Mouse (Mus musculus) left cerebral cortex, adult 18-20 months (tissue): ENCODE measurements around the gene Gm28729. TPM values are rescaled to one million over a fixed set of nuclear protein-coding genes. Genes with fewer than 3 reads are reported as not detected.
A peak's percentile ranks its signal among the peaks of the same experiment; 100 is the strongest.
"Not testable (repeated sequence)": the region's sequence is repeated elsewhere in the genome, so short reads cannot be mapped to it uniquely, and the experiment has no call there.

Experiments
- DNase-seq, 2 experiments: peaks; one replicate each; pipeline ENCODE4 v3.0.0; 2021 to 2022; ENCODE audit warnings: low spot score in 2 of 2, mixed read lengths in 1 of 2
- long read RNA-seq, 2 experiments: library from polyadenylated mRNA; stranded (forward); transcript quantifications; one replicate each; pipeline ENCODE4 v2.0.0; 2021
- total RNA-seq, 2 experiments: library from RNA; stranded (reverse); gene quantifications; 2 replicates each; pipeline ENCODE4 v1.2.3; 2021

Gene Gm28729
- total RNA-seq: under 1 TPM; 0.16 to 0.42 TPM
- long read RNA-seq, experiment 1: 0 reads
- long read RNA-seq, experiment 2: 0 reads

DNA sequence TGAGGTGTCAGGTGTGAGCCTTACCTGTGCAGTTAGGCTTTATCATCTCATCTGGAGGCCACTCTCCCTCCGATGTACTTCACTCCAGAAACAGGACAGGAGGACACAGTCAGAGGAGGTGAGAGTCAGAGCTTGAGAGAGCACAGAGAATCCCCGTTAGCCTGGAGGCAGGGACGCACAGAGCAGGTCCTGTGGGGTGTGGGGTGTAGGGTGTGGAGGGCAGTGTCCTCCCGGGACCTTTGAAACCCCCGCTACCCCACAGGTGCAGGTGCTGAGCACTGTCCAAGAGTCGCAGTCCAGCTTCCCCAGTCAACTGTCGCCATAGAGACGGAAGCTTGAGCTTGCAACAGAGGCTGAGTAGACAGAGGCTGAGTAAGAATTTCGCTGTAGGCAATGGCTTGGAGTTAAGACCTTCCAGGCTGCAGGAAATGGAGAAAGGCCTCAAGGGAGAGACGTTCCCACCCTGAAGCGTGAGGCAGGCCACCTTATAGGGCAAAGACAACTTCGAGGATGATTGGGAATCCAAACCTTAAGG is at the start of gene Gm28729:
Gm28729 (minus strand) TSS at position 293 of the 535 bp plus-strand sequence.
- no peak for DNase-seq

DNA sequence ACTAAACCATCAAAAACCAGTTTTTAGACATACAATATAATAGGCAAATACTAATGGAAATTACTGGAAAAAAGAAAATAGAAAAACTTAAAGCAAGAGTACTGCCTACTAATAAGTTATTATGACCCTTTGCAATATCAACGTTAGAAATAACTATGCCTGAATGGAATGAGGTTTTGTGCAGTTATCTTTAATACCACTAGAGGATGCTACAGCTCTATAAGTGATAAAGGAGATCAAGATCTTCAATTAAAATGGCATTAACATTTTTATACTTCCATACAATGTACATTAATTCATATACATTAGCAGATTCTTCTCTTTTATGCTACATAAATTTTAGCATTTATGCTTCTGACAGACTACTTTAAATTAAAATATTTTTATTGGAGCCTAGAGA is 48.2 kb upstream of the Gm28729 start:
- no peak for DNase-seq

DNA sequence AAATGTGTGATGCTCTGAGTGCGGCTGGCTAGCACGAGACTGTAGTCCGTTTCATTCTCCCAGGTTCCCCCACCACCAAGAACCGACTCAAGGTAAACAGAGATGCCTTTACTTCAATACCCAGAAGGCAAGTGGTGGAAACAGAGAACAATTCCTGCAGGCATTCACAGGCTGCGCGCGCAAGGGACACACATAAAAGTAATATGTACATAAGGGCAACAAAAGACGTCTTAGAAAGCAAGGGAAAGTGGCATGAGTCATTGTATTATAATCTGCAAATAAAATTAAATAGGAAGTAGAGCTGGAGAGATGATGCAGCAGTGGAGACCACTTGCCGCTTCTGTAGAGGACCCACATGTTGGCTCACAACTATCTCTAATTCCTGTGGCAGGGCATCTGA is 47.7 kb upstream of the Gm28729 start:
- DNase-seq: no peak

DNA sequence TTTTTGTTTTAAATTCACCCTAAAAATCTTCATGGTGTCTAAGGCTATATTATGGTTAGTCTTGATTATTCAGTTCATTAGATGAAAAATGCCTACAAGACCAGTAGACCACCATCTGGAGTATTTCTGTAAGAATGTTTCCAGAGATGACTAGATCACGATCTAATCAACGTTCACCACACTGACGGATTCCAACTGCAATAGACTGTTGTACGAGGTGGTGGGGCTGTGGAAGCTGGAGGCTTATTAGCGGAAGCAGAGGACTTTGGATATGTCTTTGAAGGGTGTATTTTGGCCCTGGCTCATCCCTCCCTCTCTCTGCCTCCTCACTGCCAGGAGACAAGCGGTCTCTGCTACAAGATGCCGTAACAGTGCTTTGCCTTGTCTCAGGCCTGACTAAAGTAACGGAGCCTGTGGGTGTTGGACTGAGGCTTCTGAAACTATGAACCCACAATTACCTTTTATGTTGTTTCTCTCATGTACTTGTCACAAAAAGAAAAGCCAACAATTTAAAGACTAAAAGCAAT is 41.5 kb upstream of the Gm28729 start:
- DNase-seq: no peak

DNA sequence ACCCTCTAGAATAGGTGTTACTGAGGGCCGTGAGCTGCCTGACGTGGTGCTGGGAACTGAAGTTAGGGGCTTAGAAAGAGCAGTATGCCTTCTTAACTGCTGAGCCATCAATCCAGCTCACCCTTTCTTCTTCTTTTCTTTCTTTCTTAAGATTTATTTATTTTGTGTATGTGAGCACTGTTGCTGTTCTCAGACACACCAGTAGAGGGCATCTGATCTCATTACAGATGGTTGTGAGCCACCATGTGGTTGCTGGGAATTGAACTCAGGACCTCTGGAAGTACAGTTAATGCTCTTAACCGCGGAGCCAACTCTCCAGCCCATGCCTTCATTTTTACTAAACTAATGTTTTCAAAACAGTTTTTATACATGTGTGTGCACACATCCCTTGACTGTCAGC is 38.4 kb upstream of the Gm28729 start:
- no peak for DNase-seq

DNA sequence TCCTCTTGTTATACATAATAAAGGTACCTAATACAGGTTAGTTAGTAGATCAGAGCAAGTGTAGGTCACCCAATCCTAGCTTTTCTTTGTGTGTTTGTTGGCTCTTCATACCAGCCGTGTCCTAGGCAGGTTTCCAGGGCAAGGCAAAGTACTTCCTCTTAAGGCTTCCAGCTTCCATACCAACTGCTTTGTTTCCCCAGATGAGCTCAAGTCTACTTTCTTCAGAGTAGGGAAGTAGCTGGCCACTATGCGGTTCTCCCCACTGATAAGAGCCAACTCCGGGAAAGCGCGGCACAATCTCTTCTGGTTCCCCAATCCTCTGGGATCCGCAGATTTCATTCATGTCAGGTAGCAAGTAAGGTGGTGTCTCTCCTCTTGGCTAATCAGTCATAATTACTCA is 34.1 kb upstream of the Gm28729 start:
- no peak for DNase-seq

DNA sequence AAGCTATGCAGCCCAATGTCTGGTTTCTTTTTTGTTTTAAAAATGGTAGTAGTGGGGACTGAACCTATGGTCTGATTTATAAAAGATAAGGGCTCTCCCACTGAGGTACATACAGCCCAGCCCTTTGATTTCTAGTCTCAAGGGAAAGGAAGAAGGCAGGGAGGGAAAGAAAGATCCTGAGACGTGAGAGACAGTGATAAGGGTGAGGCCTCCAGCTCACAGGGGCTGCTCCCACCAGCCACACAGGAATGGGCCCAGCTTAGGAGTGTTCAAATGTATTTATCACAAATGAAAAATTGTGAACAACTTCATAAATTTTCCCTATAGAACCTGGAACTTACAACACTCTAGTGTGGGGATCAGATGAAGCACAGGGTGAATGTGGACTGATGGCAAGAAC is 33.5 kb upstream of the Gm28729 start:
- no peak for DNase-seq

DNA sequence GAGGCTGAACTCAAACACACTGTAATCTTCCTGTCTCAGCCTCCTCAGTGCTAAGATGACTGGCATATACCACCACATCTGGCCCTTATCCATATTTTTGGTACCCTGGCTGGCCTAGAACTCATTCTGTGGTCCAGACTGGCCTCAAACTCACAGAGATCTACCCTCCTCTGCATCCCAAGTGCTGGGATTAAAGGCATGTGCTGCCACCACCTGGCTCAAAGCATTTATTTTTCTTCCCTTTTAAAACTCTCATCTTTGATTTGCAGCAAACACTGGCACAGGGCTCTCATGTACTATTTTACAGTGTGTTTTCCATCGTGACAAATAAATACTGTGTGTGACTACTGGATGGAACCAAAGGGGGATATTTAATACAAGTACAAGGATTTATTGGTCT is 29.0 kb upstream of the Gm28729 start:
- no peak for DNase-seq

DNA sequence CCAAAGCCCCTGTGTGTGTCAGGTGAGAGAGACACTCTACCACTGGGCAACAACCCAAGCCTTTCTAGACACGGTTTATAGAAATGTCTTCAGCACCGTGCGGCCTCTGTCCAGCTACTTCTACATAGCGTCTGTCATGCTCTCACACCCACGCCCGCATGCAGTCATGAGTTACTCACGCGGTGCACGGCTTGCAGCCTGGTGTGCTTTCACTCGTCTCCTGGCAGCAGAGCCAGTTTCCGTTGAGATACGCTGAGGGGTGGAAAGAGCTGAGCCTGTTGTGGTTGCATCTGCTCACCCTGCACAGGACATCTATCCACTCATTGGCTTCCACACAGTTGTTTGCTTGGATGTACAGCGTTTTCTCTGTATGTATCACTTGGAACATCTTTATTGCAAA is 20.3 kb upstream of the Gm28729 start:
- peak; percentile 44 to 52 for DNase-seq

DNA sequence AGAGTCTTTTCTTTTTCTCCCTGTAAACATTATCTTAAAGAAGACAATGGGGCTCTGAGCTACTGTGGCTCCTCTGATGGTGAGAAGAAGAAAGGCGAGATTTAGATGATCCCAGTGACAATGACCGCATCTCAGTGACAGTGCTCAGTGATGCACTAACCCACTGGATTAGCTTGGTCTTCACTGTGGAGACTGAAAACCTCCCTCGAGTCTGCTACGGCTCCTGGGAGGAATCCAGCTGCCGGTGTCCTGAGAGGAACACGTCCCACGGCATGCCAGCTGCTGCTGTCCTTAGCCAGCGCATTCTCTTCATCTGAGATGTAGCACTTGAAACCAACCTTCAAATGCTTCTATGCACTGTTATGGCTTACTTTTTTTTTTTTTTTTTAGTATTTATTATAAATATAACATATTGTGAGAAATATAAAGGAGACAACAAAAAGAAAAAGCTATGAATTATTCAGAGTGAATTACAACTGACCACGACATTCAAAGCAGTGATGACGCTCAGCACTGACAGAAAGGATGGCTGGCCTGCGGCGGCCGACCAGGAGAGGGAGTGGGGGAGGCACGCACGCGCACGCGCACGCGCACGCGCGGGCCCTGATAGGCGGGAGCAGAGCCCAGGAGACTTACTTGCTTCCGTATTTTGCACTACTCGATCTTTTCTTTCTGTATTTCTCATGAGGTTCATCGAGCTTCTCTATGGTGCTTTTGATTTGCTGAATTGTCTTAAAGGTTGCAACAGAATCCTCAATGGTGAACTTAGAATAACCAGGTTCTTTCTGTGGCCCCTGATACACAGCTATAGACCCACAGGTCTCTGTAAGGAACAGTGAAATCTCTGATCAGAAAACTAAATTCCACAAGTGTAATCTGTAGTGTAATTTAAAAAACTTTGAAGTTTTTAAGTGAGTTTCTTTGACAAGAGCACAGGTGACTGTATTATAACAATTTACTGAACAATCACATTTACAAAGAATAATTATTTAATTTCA is 18.9 kb upstream of the Gm28729 start:
- DNase-seq: peak; percentile 35 to 36

DNA sequence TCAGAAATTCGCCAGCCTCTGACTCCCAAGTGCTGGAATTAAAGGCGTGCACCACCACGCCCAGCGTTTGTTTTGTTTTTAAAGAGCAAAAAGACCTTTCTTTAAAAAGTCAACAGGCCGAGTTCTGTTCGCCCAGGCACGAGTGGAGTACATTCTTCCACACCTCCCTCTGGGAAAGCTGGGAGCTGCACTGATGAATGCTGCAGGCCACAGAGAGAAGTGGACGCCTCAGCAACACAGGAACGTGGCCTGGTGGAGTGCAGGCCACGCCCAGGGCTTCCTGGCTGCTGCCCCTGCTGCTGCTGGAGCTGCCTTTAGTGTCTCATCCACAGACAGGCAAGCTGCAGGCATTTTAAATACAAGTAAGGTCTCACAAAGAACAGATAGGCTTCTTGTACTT is 13.9 kb upstream of the Gm28729 start:
- no peak for DNase-seq

DNA sequence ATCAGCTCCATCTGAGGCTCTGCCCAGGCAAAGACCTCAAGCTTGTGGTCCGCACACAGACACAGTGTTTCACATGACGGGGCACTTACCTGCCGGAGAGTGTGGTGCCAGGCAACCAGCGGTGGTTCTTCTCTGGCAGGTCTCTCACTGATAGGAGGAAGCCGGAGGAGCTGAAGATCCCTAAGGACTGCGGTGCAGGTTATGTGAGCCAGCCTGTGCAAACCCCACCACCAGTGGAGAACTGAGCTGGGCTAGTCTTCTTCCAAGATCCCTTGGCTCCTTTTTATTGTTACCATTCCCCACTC is 12.5 kb upstream of the Gm28729 start:
- DNase-seq: no peak

DNA sequence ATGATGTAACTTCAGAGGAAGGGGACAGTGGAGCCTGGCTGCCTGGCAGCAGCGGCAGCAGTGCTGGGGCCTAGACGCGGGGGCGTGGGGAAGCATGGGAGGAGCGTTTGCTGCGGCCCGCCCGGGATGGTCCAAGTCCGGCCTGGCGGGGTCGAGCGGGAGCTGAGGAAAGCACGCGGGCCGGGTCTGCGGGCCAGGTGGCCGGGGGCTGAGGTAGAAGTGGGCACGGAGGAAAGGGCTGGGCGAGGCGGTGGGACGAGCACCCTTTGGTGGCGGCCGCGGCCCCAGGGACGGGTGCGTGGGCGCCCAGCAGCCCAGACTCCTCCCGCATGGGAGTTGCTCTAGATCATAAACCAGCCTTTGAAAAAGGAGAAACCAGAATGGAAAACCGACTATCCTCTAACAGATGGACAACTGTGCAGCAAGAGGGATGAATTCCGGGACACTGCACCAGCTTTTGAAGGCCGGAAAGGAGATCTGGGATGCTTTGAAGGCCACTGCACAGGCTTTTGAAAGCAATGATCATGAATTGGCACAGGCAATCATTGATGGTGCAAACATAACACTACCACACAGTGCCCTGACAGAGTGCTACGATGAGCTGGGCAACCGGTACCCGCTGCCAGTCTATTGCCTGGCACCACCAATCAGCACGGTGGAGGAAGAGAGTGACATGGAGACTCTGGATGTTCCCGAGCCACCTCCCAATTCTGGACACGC is 12.0 kb upstream of the Gm28729 start:
- peak; percentile 33 to 43 for DNase-seq

DNA sequence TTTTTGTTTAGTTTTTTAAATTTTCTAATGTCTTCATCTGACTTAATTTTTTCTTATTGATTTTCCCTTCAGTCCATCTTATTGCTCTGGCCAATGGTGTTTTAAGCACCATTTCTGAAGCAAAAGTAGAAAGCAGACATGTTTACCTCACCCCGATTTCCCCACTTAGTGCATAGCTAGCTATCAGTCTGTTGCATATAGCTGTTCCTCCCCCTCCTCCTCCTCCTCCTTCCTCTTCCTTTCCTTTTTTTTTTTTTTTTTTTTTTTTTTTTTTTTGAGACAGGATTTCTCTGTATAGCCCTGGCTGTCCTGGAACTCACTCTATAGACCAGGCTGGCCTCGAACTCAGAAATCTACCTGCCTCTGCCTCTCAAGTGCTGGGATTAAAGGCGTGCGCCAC is 11.0 kb upstream of the Gm28729 start:
- DNase-seq: not testable (repeated sequence)

DNA sequence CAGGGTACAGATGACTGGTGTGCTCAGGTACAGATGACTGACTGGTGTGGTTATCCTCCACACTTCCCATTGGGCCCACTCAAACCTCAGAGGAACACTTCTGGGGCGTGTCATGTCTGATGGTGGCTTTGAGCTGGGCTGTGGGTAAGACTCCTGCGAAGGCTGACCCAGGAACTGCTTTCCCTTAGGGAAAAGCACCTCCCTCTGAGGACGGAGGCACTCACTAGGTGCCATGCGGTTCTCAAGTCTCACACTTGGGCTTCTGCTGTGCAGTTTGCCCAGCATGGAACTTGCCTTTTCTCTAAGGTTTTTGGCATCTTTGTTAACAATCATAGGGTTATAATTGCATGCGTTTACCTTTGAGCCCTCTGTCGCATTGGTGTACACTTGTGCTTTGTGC is 10.4 kb upstream of the Gm28729 start:
- no peak for DNase-seq

DNA sequence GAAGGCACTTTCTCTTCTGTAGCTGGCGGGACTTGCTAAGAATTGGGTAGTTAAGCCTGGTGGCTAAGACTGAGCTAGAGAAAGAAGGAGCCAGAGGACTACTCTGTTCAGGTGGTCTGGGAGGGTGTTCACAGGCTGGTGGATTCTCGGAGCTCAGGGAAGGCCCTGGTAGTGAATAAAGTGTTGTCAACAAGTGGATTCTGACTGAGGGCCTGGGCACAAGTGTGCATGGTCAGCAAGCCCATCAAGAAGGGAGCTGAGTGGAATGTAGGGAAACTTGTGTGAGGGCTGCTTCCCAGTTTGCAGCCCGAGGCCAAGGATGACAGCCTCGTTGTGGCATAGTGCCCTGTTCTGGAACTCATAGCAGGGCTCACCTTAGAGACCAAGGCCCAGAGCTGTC is 9.2 kb upstream of the Gm28729 start:
- DNase-seq: no peak

DNA sequence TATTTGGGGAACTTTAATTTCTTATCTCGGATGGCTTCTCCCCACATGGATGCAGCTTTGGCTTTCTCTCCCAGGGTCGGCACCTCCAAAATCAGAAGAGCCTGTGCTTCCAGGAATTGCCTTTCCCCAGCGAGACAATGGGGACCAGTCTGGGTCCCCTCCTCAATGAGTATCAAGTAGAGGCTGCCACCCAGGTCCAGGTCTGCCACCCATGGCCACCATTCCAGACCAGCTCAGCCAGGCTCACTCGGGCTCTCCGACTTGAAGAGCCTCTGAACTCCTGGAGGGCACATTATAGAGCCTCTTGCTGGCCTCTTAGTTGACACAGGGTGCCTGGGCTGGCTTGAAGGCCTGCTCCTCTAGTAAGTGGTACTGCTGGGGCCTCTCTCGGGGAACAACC is 8.4 kb upstream of the Gm28729 start:
- DNase-seq: no peak

DNA sequence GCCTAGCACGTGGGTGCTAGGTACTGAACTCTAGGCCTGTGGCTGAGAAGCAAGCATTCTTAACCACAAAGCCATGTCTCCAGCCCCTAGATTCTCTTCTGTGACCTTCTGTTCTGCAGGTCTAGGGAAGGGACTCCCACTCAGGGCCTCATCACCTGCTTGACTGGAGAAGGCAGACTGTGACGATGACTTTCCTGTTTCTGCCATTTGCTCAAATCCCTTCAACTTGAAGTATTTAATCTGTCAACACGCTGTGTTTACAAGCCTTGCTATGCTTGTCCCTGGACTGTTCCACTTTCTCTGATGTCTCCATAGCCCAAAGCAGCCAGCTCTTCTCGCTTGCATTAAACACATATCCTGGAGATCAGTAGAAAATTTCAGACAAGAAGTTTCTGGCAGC is 7.5 kb upstream of the Gm28729 start:
- DNase-seq: no peak

DNA sequence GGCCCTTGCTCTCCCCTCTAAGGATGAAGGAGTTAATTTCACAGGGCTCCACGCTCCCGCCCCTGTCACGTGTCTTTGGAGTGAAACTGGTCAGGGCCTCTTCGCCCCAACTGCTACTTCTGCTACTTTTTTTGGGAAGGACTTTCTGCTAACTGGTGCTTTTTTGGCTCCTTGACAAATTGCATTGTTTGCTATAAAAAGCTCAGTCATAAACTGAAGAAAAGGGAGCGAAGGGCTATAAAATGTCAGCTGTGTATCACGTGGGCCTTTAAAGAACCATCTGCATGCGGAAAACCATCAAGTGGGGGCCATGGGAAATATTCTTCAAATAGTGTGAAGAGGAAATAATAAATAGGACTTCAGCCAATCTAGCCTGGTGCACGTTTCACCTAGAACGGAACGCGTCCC is 5.6 kb upstream of the Gm28729 start:
- no peak for DNase-seq

DNA sequence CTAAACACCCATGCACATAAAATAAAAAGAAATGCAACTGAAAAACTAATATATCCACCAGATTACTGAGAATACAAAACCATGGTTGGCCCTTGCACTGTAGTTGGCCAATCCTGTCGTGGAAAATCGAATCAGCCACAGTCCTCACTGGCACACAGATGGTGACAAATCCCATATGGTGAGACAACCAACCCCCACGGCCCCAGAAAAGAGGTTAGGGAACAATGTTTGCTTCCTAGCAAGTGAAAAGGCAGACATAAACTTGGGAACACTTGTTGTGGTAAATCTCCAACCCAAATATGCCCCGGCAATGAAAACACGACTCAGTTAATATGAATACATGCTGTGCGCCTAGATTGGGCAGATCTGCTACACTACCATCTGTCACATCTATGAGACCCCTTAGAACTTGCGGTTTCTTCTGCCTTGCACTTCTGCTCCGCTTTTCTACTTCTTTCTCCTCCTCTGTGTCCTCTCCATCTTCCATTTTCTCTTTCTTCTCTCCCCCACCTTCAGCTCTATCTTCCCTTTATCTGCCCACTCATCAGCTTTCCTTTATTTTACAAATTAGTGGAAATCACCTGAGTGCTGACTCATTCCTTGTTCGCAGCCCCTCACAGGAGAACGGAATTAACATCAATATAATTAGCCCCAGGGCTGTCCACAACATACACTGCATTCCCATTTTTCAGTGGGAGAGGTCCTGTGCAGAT is 5.1 kb upstream of the Gm28729 start:
- no peak for DNase-seq

DNA sequence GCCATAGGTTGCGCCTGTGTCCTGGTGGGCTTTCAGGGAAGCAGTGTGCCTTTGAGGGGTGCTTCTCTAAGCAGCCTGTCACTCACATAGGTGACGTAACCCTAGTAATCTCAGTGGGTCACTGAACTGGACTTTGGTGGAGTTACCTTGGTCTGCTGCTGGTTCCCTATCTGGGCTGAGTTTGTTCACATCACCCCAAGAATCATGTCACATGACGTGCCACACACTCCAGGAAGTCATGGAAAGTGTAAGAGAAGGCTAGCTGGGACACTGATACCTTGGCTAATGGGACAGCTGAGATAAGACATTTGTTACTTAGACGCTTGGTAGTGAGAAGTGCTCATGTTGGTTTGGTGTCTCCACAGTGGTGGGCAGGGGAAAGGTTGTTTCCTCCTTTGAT is 947 bp upstream of the Gm28729 start:
- no peak for DNase-seq
